Mouse (Mus musculus): Measurements from ENCODE around the gene Dnaja3.

The Dnaja3 gene

DNA sequence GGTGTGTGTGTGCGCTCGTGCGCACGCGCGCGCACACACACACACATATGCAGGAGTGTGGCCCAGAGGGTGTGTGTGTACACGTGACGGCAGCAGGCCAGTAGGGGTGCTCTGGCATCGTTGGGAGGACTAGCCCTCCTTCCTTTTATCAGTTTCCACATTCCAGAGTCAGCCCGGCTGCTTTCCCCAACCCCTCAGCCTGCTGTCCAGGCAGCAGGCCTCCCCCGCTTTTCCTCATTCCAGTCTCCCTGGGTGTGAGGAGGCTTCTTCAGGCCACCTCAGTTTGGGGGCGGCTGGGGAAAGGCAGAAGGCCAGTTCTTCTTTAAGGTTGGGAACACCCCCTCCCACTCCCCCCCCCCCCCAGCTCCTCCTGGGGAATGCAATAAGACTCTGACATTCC is 2.4 kb downstream of the Dnaja3 start:
- peak; percentile 63 to 65 for DNase-seq (ENCODE audit: low spot score in 2 of 2)

DNA sequence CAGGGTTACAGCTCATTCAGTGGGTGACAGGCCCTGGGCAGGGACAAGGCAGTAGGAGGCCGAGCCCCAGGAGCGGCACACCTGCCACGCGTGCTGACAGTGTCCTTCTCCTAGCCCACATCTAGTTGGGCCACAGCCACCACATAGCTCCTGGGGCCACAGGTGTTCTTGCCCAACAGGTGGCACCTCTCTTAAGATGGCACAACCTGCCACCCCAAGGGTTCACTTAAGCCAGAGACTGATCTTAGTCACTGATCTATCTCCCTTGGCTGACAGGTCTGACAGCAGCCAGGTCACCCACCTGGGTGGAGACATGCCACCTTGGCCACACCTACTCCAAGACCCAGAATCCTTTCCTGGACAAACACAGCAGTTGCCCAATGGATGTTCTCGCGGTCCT is 3.1 kb downstream of the Dnaja3 start:
- DNase-seq (ENCODE audit: low spot score in 2 of 2) = no peak

DNA sequence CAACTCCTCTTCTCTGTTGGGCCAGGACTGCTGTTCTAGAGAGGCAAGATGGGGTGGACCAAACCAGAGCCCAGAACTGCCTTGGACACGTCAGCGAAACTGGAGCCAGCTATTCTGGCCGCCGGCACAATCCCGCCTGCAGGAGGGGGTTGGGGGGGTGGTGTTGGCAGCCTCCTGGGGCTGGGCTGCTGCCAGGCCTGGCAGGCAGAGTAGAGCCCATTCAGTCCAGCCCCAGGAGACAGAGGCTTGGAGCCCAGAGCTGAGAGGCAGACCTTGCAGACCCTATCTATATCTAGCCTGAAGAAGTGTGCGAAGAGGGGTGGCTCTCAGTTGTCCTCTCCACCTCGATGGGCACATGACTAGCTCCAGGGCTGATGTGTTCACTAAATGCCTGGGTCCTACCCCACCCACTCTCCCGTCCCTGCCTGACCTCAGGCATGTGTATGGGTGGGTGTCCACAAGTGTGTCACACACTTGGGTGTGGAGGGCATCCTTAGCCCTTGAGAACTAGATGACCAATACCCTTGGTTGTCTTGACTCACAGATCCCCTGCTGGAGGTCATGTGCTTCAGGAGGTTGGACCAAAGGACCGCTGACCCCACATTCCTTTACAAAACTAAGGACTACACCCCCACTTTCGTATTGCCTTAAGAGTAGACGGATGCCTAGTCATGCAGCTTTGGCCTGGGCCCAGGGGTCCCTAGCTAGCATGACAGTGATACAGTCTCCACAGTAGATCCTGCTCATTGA is 4.1 kb downstream of the Dnaja3 start:
- peak; percentile 73 to 81 for DNase-seq (ENCODE audit: low spot score in 2 of 2)

DNA sequence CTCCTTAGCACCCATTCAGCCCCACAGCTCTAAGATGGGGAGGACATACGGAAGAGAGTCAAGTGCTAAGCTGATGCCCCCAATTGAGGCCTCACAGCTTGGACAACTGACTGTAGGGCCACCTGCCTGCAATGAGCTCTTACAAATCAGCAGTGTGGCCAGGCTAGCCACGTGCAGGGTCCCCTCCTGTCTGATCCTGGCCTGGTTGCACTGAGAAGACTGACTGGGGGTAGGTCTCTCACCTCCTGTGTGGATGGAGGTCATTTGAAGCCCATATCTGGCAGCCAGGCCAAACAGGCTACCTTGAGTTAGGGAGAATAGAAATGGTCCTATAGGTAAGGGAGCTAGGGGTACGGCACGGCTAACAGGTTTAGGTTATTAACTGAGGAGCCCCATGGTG is 6.1 kb downstream of the Dnaja3 start:
- no peak for DNase-seq (ENCODE audit: low spot score in 2 of 2)

DNA sequence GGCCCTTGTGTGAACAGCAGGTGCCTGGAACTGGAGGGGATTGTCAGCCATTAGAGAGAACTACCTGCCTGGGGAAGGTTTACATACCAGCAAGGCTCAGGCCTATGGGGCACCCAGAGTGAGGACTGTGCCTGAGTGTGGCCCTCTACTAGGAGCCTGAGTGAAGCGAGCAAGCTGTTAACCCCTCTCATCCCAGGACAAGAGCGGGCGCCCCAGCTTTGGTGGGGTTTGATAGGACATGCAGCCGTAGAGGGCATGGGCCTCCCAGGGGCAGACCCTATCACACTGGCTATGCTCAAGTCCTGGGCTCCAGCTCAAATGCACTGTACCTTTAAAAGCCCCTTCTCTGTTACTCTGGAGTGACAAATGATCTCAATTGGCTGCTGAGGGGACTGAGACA is 7.0 kb downstream of the Dnaja3 start:
- DNase-seq (ENCODE audit: low spot score in 2 of 2) = no peak

DNA sequence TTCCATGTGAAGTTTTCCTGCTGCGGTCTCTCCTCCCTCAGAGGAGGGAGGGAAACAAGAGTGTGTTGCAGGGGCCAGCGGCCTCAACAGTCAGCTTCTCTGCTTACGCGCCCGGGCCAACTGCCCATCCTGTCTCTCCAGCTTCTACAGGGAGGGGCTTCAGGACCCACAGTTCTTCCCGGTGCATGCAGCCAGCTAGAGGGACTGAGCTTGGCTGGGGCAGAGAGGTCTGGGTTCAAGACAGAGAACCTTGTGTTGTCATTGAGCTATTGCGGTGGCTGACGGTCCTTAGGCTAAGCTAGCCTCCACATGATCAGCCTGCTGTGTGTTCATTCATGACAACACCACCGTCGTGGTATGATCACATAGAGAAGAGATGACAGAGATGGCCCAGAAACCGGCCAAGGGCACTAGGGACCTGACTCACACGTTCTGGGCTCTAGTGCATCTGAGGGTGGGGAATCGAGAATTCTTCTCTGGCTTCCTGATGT is 7.9 kb downstream of the Dnaja3 start:
- DNase-seq (ENCODE audit: low spot score in 2 of 2) = no peak

- DNase-seq (ENCODE audit: low spot score in 2 of 2) = no peak
Measured at GRCm38 (mm10) chr16:4648416-4649023, 8.7 kb downstream of the Dnaja3 start.

GRCm38 (mm10) chr16:4649211-4649610 is 9.4 kb downstream of the Dnaja3 start:
- DNase-seq (ENCODE audit: low spot score in 2 of 2) = no peak

GRCm38 (mm10) chr16:4649692-4650091 is 9.9 kb downstream of the Dnaja3 start:
- DNase-seq (ENCODE audit: low spot score in 2 of 2) = no peak

DNA sequence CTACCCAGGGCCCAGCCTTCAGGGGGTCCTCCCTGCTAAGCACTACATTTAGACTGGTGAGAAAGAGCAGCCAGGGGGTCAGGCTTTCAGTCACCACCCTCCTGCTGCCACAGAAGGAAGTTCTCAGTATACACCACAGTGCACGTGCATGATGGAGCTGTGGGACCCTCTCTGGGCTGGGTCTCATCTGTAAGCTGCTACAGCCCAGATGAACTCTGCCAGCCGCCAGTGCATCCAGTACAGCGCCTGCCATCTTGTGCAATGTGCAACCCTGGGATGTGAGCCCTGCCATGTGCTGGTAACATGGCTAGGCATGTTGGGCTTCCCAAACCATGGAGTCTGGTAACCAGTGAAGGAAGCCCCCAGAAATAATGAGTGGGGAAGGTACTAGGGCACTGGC is 10.4 kb downstream of the Dnaja3 start:
- DNase-seq (ENCODE audit: low spot score in 2 of 2) = no peak

- DNase-seq (ENCODE audit: low spot score in 2 of 2) = no peak
Measured at GRCm38 (mm10) chr16:4651081-4651480, 11.3 kb downstream of the Dnaja3 start.

DNA sequence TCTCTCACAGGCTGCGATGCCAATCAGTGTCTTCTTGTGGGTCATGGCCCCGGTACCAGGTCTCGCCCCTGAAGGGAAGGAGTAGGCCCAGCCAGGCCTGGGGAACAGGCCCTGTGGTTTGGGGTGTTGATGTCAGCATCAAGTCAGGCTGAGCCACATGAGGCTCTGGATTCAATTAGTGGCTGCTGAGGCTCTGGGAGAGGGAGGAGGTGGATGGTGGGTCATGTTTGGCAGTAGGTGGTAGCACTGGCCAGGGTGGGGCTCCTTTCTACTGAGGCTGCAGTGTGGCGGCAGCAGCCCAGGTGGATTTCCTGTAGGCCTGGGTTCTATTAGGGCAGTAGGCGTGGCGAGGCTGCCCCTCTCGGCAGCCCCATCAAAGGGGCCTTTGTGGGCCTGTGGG is 11.8 kb downstream of the Dnaja3 start:
- no peak for DNase-seq (ENCODE audit: low spot score in 2 of 2)

GRCm38 (mm10) chr16:4652707-4653416 is 13.1 kb downstream of the Dnaja3 start:
- DNase-seq (ENCODE audit: low spot score in 2 of 2) = no peak

GRCm38 (mm10) chr16:4654706-4655105 is 14.9 kb downstream of the Dnaja3 start:
- DNase-seq (ENCODE audit: low spot score in 2 of 2) = no peak

DNA sequence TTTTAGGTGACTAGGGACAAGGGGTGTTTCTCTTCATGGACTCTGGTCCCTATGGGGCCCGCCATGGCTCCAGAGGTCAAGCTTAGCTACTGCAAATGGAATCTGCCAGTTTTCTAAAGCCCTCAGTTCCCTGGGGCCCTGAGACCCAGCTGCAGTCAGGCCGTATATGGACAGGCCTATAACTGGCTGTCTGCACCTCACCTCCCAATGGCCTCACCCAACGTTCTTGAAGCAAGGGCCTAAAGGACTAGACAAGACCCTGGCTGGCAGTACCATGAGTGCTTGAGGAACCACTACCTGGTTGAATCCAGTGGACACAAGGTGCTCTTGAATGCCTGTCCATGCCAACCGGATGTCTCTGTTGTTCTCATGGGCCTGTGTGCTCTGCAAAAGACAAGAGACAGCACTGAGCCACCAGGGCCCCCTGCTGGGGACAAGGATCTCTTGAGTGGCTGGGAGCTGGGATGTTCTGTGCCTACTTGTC is 15.5 kb downstream of the Dnaja3 start:
- DNase-seq (ENCODE audit: low spot score in 2 of 2) = no peak

GRCm38 (mm10) chr16:4655764-4656570 is 16.2 kb downstream of the Dnaja3 start:
- no peak for DNase-seq (ENCODE audit: low spot score in 2 of 2)

DNA sequence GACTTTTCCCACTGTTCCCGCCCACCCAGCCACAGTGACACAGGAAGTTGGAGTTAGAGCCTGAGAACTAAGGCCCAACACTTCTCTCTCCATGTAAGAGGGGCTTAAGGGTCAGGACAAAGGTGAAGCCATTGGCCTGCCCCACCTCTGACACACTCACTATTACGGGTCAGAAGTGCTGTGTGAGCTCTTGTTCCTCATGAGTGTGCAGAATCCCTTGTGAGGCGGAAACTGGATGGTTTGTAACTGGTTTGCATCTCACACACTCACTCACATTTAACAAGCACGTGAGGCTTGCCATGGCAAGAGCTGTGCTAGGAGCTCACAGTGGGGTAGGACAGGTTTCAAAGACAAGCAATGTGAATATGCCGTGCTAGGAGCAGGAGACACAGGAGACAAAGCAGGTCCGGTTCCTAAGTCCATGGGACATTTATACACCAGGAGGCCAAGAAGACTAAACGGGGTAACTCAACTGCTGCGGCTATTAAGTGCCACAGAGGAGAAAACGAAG is 16.8 kb downstream of the Dnaja3 start:
- no peak for DNase-seq (ENCODE audit: low spot score in 2 of 2)

- peak; percentile 40 to 51 for DNase-seq (ENCODE audit: low spot score in 2 of 2)
Measured at GRCm38 (mm10) chr16:4658781-4659245, 19.0 kb downstream of the Dnaja3 start.

GRCm38 (mm10) chr16:4659326-4659725 is 19.5 kb downstream of the Dnaja3 start:
- no peak for DNase-seq (ENCODE audit: low spot score in 2 of 2)

GRCm38 (mm10) chr16:4661605-4662004 is 21.8 kb downstream of the Dnaja3 start:
- DNase-seq (ENCODE audit: low spot score in 2 of 2) = no peak

DNA sequence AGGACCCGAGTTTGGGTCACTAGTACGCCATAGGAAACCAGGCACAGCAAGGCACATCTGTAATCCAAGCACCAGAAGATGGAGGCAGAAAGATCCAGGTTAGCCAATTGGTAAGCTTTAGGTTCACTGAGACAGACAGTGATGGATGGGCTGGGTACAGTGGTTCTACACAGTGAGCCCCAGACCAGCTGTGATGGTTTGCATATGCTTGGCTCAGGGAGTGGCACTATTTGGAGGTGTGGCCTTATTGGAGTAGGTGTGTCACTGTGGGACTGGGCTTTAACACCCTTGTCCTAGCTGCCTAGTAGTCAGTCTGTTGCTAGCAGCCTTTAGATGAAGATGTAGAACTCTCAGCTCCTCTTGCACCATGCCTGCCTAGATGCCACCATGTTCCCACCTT is 24.0 kb downstream of the Dnaja3 start:
- DNase-seq (ENCODE audit: low spot score in 2 of 2) = no peak
